Mouse (Mus musculus) spleen, adult 2 months (tissue): ENCODE measurements around the gene Obsl1.

Experiments
- CTCF ChIP-seq: fragments of 200-500 bp; IDR thresholded peaks from 2 replicates; pipeline ENCODE4 v1.5.1; 2011; ENCODE audit warnings: mild to moderate bottlenecking, inconsistent platforms; ENCODE audit not compliant: insufficient read depth, insufficient read length, insufficient replicate concordance; ENCODE audit errors: extremely low read depth
- POLR2A ChIP-seq: fragments of 200-500 bp; IDR thresholded peaks from 2 replicates; pipeline ENCODE4 v1.6.1; 2011; ENCODE audit warnings: low read depth, low read length, inconsistent platforms

GRCm38 (mm10) chr1:75446656-75447055, 59.6 kb downstream of the Obsl1 start:
- TF ChIP-seq CTCF (no peak), POLR2A (no peak)
